Mouse (Mus musculus) urinary bladder, adult 2 months (tissue): Measurements from ENCODE around the gene Cdk19. TPM values are rescaled to one million over a fixed set of nuclear protein-coding genes. Genes with fewer than 3 reads are reported as not detected.
"Not testable (repeated sequence)": the region's sequence is repeated elsewhere in the genome, so short reads cannot be mapped to it uniquely, and the experiment has no call there.

Experiments
- DNase-seq: peaks from one replicate; pipeline ENCODE4 v3.0.0; 2022; ENCODE audit warnings: low spot score
- polyA plus RNA-seq: library from polyadenylated mRNA; depleted of rRNA; stranded (reverse); fragments of >200 nt; gene quantifications from 2 replicates; pipeline ENCODE4 v1.2.3, GENCODE M21; 2012

Gene Cdk19
- polyA plus RNA-seq, 1 experiment = 14.6 TPM

- DNase-seq = no peak
Measured at GRCm38 (mm10) chr10:40386126-40386525, 46.8 kb downstream of the Cdk19 start.

GRCm38 (mm10) chr10:40393447-40394143, 54.2 kb downstream of the Cdk19 start:
- DNase-seq = no peak

- DNase-seq = no peak
Measured at GRCm38 (mm10) chr10:40398842-40399241, 59.5 kb downstream of the Cdk19 start.

- DNase-seq = no peak
Measured at GRCm38 (mm10) chr10:40399328-40399727, 60.0 kb downstream of the Cdk19 start.

- DNase-seq = no peak
Measured at GRCm38 (mm10) chr10:40400293-40400692, 60.9 kb downstream of the Cdk19 start.

GRCm38 (mm10) chr10:40406655-40407054, 67.3 kb downstream of the Cdk19 start:
- DNase-seq = no peak

GRCm38 (mm10) chr10:40409336-40409735, 70.0 kb downstream of the Cdk19 start:
- no peak for DNase-seq

- DNase-seq = no peak
Measured at GRCm38 (mm10) chr10:40411370-40411769, 72.0 kb downstream of the Cdk19 start.

GRCm38 (mm10) chr10:40416944-40417343, 77.6 kb downstream of the Cdk19 start:
- DNase-seq = no peak

- DNase-seq = no peak
Measured at GRCm38 (mm10) chr10:40419841-40420240, 80.5 kb downstream of the Cdk19 start.

- DNase-seq = no peak
Measured at GRCm38 (mm10) chr10:40420703-40421102, 81.3 kb downstream of the Cdk19 start.

GRCm38 (mm10) chr10:40421724-40422123, 82.4 kb downstream of the Cdk19 start:
- DNase-seq = no peak

- DNase-seq = no peak
Measured at GRCm38 (mm10) chr10:40422696-40423095, 83.3 kb downstream of the Cdk19 start.

GRCm38 (mm10) chr10:40424428-40424827, 85.1 kb downstream of the Cdk19 start:
- DNase-seq = not testable (repeated sequence)

- DNase-seq = no peak
Measured at GRCm38 (mm10) chr10:40425243-40426095, 86.1 kb downstream of the Cdk19 start.

- DNase-seq = no peak
Measured at GRCm38 (mm10) chr10:40426096-40426450, 86.7 kb downstream of the Cdk19 start.

GRCm38 (mm10) chr10:40428633-40429032, 89.3 kb downstream of the Cdk19 start:
- no peak for DNase-seq

- no peak for DNase-seq
Measured at GRCm38 (mm10) chr10:40429081-40429480, 89.7 kb downstream of the Cdk19 start.

GRCm38 (mm10) chr10:40430209-40430608, 90.8 kb downstream of the Cdk19 start:
- no peak for DNase-seq

GRCm38 (mm10) chr10:40431957-40432356, 92.6 kb downstream of the Cdk19 start:
- DNase-seq = no peak

- no peak for DNase-seq
Measured at GRCm38 (mm10) chr10:40432375-40432774, 93.0 kb downstream of the Cdk19 start.

- DNase-seq = no peak
Measured at GRCm38 (mm10) chr10:40435402-40435801, 96.0 kb downstream of the Cdk19 start.

GRCm38 (mm10) chr10:40437117-40437516, 97.8 kb downstream of the Cdk19 start:
- no peak for DNase-seq
